In genomic region chr7:38199907-38200605, GRCm38 (mm10) we compare ENCODE assay signal across 8 mouse cellular contexts. TPM values are rescaled to one million over a fixed set of nuclear protein-coding genes. Genes with fewer than 3 reads are reported as not detected.
A peak's percentile ranks its signal among the peaks of the same experiment; 100 is the strongest.
DNase-seq lines count a peak whose midpoint lies in the region; ATAC-seq and TF ChIP-seq lines count a peak whose summit lies in the region.

No protein-coding gene starts in this region.

- no peaks in the 10 kb centered on the region for H3K27me3 ChIP-seq in lung, postnatal 0 days (replicated peaks; ENCODE audit: insufficient read depth, low read length)
- peaks cover 5% of the 10 kb centered on the region; the same call in 1 of the 2 replicates for H3K27me3 ChIP-seq in forebrain, embryonic 13.5 days
- no peaks in the 10 kb centered on the region for H3K27me3 ChIP-seq in limb, embryonic 14.5 days (ENCODE audit: control insufficient read depth, insufficient read depth, low read length)
- H3K27me3 ChIP-seq in stomach, embryonic 15.5 days (replicated peaks), result no peaks in the 10 kb centered on the region

- ATAC-seq in lung, postnatal 0 days, result peak; percentile 48
- ATAC-seq in forebrain, embryonic 13.5 days, result no peak
- no peak for ATAC-seq in limb, embryonic 14.5 days (ENCODE audit: low FRiP score, low read depth)
- ATAC-seq in stomach, embryonic 15.5 days (ENCODE audit: insufficient read depth, low FRiP score, low read depth), result no peak

- H3K4me1 ChIP-seq in lung, postnatal 0 days (ENCODE audit: insufficient read depth, low read depth, low read length), result no peaks in the 10 kb centered on the region
- peaks cover 10% of the 10 kb centered on the region for H3K4me1 ChIP-seq in forebrain, embryonic 13.5 days
- H3K4me1 ChIP-seq in limb, embryonic 14.5 days (ENCODE audit: control insufficient read depth, insufficient read depth, low read length), result no peaks in the 10 kb centered on the region
- no peaks in the 10 kb centered on the region for H3K4me1 ChIP-seq in stomach, embryonic 15.5 days

- 50% methylated on average over 8 of the region's 8 CpGs for WGBS in lung, postnatal 0 days
- WGBS in forebrain, embryonic 13.5 days, result 67% methylated on average over 8 of the region's 8 CpGs
- 62% methylated on average over 8 of the region's 8 CpGs for WGBS in limb, embryonic 14.5 days
- 70% methylated on average over 8 of the region's 8 CpGs for WGBS in stomach, embryonic 15.5 days

- H3K9me3 ChIP-seq in lung, postnatal 0 days (ENCODE audit: low read length), result no peaks in the 10 kb centered on the region
- peaks cover 4% of the 10 kb centered on the region; the same call in 1 of the 2 replicates for H3K9me3 ChIP-seq in forebrain, embryonic 13.5 days (replicated peaks)
- H3K9me3 ChIP-seq in limb, embryonic 14.5 days (ENCODE audit: control insufficient read depth, low read length), result no peaks in the 10 kb centered on the region; the same call in 1 of the 2 replicates
- H3K9me3 ChIP-seq in stomach, embryonic 15.5 days, result no peaks in the 10 kb centered on the region

- no peak for TF ChIP-seq CTCF in lung, postnatal 0 days (IDR thresholded peaks at IDR 0.05)

- H3K27ac ChIP-seq in lung, postnatal 0 days (ENCODE audit: low read length), result no peak overlapping the region
- H3K27ac ChIP-seq in forebrain, embryonic 13.5 days, result peak overlapping the region; percentile 78
- H3K27ac ChIP-seq in limb, embryonic 14.5 days (replicated peaks; ENCODE audit: low read depth, low read length), result no peak overlapping the region
- H3K27ac ChIP-seq in stomach, embryonic 15.5 days, result no peak overlapping the region

- intact Hi-C loops in left cerebral cortex, postnatal 10 days (cut with DNase I), result loop anchor here (2.0 kb wide), 1 partner anchor 17 kb away; the partner anchor contains the start of gene 1600014C10Rik

- DNase-seq in lung, postnatal 0 days (ENCODE audit: low spot score), result peak; percentile 73
- DNase-seq in lung, postnatal 25 days (ENCODE audit: low spot score), result no peak
- DNase-seq in limb, embryonic 14.5 days (ENCODE audit: low spot score), result no peak
- DNase-seq in thymus, postnatal 10 days (ENCODE audit: low spot score in 2 of 2), result no peak
- no peak for DNase-seq in left cerebral cortex, postnatal 10 days (ENCODE audit: extremely low spot score in 1 of 2, low spot score in 2 of 2)
- no peak for DNase-seq in thymus, postnatal 25 days

- no peak for TF ChIP-seq POLR2A in limb, embryonic 14.5 days (IDR thresholded peaks at IDR 0.05; ENCODE audit: borderline replicate concordance, extremely low read depth, insufficient read depth, insufficient read length)

- H3K4me2 ChIP-seq in lung, postnatal 0 days (replicated peaks; ENCODE audit: low read depth, low read length), result no peak overlapping the region
- peak overlapping the region; percentile 59 for H3K4me2 ChIP-seq in forebrain, embryonic 13.5 days
- peak overlapping the region; percentile 49 for H3K4me2 ChIP-seq in limb, embryonic 14.5 days (replicated peaks; ENCODE audit: low read depth, low read length, severe bottlenecking)
- peak overlapping the region; percentile 48; the same call in 1 of the 2 replicates for H3K4me2 ChIP-seq in stomach, embryonic 15.5 days

- H3K36me3 ChIP-seq in lung, postnatal 0 days (ENCODE audit: insufficient read depth, low read length), result no peaks in the 10 kb centered on the region
- H3K36me3 ChIP-seq in forebrain, embryonic 13.5 days (ENCODE audit: poor library complexity, severe bottlenecking), result no peaks in the 10 kb centered on the region
- H3K36me3 ChIP-seq in limb, embryonic 14.5 days (ENCODE audit: control insufficient read depth, insufficient read depth, low read length), result no peaks in the 10 kb centered on the region; the same call in 1 of the 2 replicates
- no peaks in the 10 kb centered on the region for H3K36me3 ChIP-seq in stomach, embryonic 15.5 days

- H3K4me3 ChIP-seq in lung, postnatal 0 days (ENCODE audit: low read depth, low read length), result no peak overlapping the region
- peak overlapping the region; percentile 33 for H3K4me3 ChIP-seq in forebrain, embryonic 13.5 days
- H3K4me3 ChIP-seq in limb, embryonic 14.5 days (replicated peaks; ENCODE audit: low read length), result no peak overlapping the region
- H3K4me3 ChIP-seq in stomach, embryonic 15.5 days (replicated peaks), result no peak overlapping the region

- no peak overlapping the region for H3K9ac ChIP-seq in lung, postnatal 0 days (replicated peaks; ENCODE audit: low read depth)
- no peak overlapping the region for H3K9ac ChIP-seq in forebrain, embryonic 13.5 days
- no peak overlapping the region for H3K9ac ChIP-seq in limb, embryonic 14.5 days (ENCODE audit: low read depth, low read length, severe bottlenecking)
- no peak overlapping the region for H3K9ac ChIP-seq in stomach, embryonic 15.5 days

- peak; percentile 36; the same call in 1 of the 2 replicates for TF ChIP-seq EP300 in lung, postnatal 0 days (IDR thresholded peaks at IDR 0.05)

RNA-seq across cellular contexts. Expression of gene 1600014C10Rik, which starts 17.0 kb away (rescaled TPM):
- polyA plus RNA-seq in lung, postnatal 0 days (2015; fragmentation: Nextera tagmentation; extraction: Ambion mirVana), result 15.0 and 16.0 TPM in 2 replicates
- polyA plus RNA-seq in forebrain, embryonic 13.5 days (2015; fragmentation: Nextera tagmentation; extraction: Ambion mirVana), result 12.5 and 14.0 TPM in 2 replicates
- 11.4 and 12.4 TPM in 2 replicates for polyA plus RNA-seq in limb, embryonic 14.5 days (2012; rRNA removed)
- polyA plus RNA-seq in limb, embryonic 14.5 days (2014; fragmentation: Nextera tagmentation; extraction: Ambion mirVana), result 15.8 and 17.6 TPM in 2 replicates
- 13.6 and 14.9 TPM in 2 replicates for polyA plus RNA-seq in stomach, embryonic 15.5 days (2015; fragmentation: Nextera tagmentation; extraction: Ambion mirVana)
- 10 to 100 TPM; 18.6 to 19.2 TPM for total RNA-seq in left cerebral cortex, postnatal 10 days (2021)

RNA-seq across cellular contexts. Expression of gene Plekhf1, which starts 27.8 kb away (rescaled TPM):
- polyA plus RNA-seq in lung, postnatal 0 days (2015; fragmentation: Nextera tagmentation; extraction: Ambion mirVana), result 2.5 and 3.9 TPM in 2 replicates
- 0.67 and 0.71 TPM in 2 replicates for polyA plus RNA-seq in forebrain, embryonic 13.5 days (2015; fragmentation: Nextera tagmentation; extraction: Ambion mirVana)
- 3.4 and 3.8 TPM in 2 replicates for polyA plus RNA-seq in limb, embryonic 14.5 days (2012; rRNA removed)
- polyA plus RNA-seq in limb, embryonic 14.5 days (2014; fragmentation: Nextera tagmentation; extraction: Ambion mirVana), result 3.8 and 4.2 TPM in 2 replicates
- polyA plus RNA-seq in stomach, embryonic 15.5 days (2015; fragmentation: Nextera tagmentation; extraction: Ambion mirVana), result 3.2 TPM in 2 replicates
- total RNA-seq in left cerebral cortex, postnatal 10 days (2021), result under 1 TPM; 0.55 to 0.92 TPM
